Mouse (Mus musculus) frontal cortex, postnatal 25 days (tissue): Measurements from ENCODE around the gene Smim14.
A peak's percentile ranks its signal among the peaks of the same experiment; 100 is the strongest.
"Not testable (repeated sequence)": the region's sequence is repeated elsewhere in the genome, so short reads cannot be mapped to it uniquely, and the experiment has no call there.

Source experiments
- DNase-seq, 2 experiments: peaks; one replicate each; pipeline ENCODE4 v3.0.0; 2022; ENCODE audit warnings: low spot score in 2 of 2

Gene Smim14

GRCm38 (mm10) chr5:65536751-65537419, at the start of gene Smim14, which contains the start of gene Ube2k:
Gene Smim14, minus strand, starts transcription at chr5:65537184.
Gene Ube2k, plus strand, starts transcription at chr5:65537233.
- peak; percentile 86 to 90 for DNase-seq

- no peak for DNase-seq
These were observed 49.3 kb upstream of the Smim14 start for GRCm38 (mm10) chr5:65586291-65586690.

DNA sequence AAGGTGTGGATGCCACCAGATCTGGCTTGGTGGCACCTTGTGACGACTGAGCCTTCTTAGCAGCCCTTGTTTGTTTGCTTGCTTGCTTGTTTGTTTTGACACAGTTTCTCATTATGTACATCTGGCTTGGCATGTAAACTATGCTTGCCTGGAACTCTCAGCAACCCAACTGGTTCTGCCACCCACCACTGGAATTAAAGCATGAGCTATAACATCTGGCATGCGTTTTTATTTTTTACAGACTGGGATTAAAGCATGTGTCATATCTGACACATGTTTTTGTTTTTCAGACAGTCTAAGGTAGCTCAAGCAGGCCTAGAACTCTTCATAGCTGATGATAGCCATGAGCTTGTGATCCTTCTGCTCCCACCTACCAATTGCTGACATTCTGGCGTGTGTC, 41.6 kb upstream of the Smim14 start:
- DNase-seq, result no peak

DNA sequence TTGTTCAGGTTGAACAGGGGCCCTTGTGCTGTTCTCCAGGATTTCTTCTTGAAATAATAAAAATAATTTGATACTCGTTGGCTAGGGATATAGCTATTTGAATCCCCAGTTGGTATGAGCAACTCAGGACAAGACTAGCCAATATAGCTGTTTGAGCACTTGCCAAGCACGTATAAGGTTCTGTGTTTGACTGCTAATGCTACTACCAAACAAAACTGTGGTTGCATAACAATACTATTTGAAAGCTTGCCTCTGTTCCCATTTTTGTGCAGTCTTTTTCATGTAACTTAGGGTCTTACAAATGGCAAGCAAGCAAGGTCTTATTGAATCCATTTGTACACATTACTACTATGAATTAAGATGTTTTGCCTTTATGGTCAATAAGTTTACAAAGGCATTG, 38.9 kb upstream of the Smim14 start:
- no peak for DNase-seq

DNA sequence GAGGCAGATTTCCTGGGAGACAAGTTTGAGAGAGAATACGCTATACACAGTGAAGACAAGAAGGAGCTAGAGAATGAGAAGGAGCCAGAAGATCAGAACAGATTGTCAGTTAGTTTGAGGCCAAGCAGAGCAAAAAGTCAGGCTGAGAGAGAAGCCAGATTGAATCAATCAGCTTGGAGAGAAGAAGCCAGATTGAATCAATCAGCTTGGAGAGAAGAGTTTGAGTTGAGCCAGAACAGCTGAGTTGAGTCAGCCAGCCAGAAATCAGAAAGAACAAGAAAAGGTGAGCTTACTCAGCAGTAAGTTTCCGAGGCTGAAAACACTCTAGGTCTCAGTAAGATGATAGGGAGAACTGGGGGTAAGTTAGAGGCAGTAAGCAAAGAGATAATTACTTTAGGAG, 37.9 kb upstream of the Smim14 start:
- DNase-seq, result no peak

GRCm38 (mm10) chr5:65565486-65565885, 28.5 kb upstream of the Smim14 start:
- DNase-seq, result no peak

GRCm38 (mm10) chr5:65561125-65561893, 24.3 kb upstream of the Smim14 start:
- no peak for DNase-seq

DNA sequence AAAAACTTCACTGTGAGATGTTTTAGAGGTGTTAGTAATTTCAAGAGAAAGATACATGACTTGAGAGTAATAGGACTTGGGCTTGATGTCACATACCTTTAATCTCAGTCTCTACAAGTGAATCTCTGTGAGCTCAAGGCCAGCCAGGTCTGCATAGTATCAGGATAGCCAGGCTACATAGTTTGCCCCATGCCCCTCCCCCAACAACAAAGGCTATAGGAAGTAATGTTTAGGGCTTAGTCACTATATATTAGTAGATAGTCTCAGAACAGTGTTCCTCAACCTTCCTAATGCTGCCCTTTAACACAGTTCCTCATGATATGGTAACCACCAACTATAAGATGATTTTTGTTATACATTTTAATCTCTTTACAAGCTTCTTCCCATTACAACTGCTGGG, 20.1 kb upstream of the Smim14 start:
- no peak for DNase-seq

DNA sequence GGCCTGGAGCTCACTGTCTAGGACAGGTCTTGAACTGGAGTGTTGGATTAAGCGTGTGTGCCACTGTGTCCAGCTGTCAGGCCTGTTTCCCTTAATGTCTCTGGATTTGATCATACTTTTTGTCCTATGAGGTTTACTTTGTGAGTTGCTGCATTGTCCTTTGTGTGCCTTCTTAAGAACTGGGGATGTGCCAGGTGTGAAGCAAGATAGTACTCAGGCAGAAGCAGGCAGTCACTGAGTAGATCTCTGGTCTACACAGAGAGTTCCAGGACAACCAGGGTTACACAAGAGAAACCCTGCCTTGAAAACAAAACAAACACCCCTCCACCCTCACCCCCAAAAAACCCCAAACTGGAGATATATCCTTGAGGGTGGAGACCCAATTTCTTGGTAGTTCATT, 12.7 kb upstream of the Smim14 start:
- no peak for DNase-seq

DNA sequence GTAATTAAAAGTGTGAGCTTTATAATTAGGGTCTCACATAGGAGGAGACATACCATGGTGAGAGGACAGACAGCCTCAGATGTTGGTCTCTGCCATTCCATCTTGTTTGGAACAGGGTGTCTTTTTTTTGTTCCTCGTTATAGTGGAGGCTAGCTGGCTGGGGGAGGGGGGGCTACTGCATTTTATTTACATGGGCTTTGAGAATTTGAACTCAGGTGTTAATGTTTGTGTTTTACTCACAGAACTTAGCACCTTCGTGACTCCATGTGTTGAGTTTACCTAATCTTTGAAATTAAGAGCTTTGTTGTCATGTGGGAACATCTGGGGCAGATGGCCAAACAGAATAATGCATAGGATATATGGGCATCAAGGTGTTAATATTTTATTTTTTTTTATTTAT, 7.6 kb upstream of the Smim14 start:
- DNase-seq, result no peak

GRCm38 (mm10) chr5:65543491-65543890, 6.5 kb upstream of the Smim14 start:
- no peak for DNase-seq

- no peak for DNase-seq
These were observed 4.9 kb upstream of the Smim14 start for GRCm38 (mm10) chr5:65541889-65542288.

- DNase-seq, result no peak
These were observed 2.8 kb upstream of the Smim14 start for GRCm38 (mm10) chr5:65539786-65540185.

GRCm38 (mm10) chr5:65538829-65539228, 1.8 kb upstream of the Smim14 start:
- no peak for DNase-seq

DNA sequence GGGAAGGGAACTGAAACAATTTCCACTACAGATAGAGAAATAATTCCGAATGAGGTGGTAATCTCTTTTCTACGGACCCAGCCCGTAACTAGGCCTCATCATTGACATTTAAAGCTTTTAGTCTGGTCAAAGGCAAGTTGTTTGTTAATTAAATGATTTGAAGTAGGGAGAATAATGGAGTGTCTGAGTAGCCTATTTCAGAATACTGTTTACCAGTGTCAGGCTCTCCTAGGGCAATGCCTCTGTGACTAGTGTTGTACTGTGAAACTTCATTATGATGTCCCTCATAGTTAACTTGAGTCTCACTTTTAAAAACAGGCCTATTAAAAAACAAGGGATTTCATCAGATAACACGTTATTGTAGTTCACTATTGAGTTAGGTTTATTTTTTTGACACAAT, 1.1 kb upstream of the Smim14 start:
- DNase-seq, result no peak

DNA sequence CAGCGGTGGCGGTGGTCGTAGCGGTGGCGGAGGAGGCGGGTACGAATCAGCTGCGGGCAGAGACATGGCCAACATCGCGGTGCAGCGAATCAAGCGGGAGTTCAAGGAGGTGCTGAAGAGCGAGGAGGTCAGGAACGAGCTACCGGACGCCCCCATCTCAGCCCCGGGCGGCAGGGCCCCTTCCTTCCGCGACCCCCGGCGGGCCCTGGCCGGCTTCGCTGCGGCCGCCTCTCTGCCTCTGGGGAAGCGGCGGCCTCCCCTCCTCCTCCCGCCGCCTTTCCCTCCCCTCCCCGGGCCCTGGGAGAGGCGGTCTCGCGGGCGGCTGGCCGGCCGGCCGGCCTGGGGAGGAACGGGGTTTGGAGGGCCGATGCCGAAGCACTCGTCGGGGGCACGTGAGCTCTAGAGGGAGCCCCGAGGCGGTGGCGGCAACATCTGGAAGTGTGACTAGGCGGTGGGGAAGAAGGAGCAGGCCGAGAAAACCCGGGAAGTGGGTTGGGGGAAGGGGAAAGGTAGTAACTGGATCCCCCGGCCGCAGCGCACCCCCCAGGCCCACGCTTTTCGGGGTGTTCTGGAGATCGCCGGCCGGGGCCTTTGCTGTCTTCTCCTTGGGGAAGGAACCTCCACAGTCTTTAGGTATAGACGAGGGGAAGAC, 562 bp upstream of the Smim14 start:
- DNase-seq, result peak in 1 of 2 experiments; percentile 4

- not testable (repeated sequence) for DNase-seq
These were observed 917 bp downstream of the Smim14 start for GRCm38 (mm10) chr5:65536068-65536465.

GRCm38 (mm10) chr5:65535457-65536067, 1.4 kb downstream of the Smim14 start:
- no peak for DNase-seq

DNA sequence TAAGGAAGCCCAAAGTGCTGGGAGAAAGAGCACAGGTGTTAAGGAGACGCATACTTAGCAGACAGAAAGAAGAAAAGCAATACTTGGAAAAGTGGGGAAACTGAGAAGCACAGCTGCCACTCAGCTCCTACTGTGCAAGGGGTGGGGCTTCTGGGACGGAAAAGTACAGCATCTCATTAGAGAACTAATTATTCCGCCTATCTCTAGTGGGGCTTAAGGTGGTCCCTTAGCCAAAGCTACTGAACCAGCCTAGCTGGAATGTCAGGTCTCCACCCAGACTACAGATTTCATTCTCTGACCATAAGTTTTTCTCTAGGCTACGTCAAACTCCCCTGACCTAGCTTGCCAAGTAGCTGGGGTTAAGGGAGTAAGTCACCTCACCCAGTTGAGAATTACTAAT, 2.5 kb downstream of the Smim14 start:
- DNase-seq, result no peak

DNA sequence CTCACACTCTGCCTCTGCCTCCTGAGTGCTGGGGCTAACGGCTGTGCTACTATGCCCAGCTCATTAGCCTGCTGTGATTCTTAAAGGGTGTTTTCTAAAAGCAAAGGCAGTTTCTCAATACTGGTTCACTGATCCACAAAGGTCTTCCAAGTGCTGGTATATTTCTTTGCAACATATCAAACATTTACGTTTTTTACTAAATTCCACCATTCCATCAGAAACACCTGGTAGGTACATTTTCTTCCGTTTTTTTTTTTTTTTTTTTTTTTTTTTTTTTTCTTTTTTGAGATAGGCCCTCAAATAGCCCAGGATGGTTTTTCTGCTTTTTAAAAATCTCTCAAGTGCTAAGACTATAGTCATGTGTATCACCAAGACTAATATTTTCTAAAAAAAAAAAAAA, 5.7 kb downstream of the Smim14 start:
- no peak for DNase-seq

GRCm38 (mm10) chr5:65525674-65526443, 11.1 kb downstream of the Smim14 start:
- no peak for DNase-seq

GRCm38 (mm10) chr5:65524831-65525230, 12.2 kb downstream of the Smim14 start:
- no peak for DNase-seq
